Mouse (Mus musculus) C2C12 (cell line): ENCODE measurements around the gene Slc4a4. TPM values are rescaled to one million over a fixed set of nuclear protein-coding genes. Genes with fewer than 3 reads are reported as not detected.

Experiments
- H3K27me3 ChIP-seq: one replicate; pipeline ENCODE4 v1.6.1; 2011; ENCODE audit not compliant: control insufficient read depth, insufficient read depth, insufficient read length
- H3K36me3 ChIP-seq: one replicate; pipeline ENCODE4 v1.6.1; 2011; ENCODE audit not compliant: control insufficient read depth, insufficient read depth
- H3K4me3 ChIP-seq: one replicate; pipeline ENCODE4 v1.5.1; 2011; ENCODE audit warnings: mild to moderate bottlenecking, control low read depth; ENCODE audit not compliant: poor library complexity, insufficient read depth, severe bottlenecking
- H3K79me2 ChIP-seq: one replicate; pipeline ENCODE4 v1.6.1; 2011; ENCODE audit not compliant: control insufficient read depth, insufficient read depth
- H3K79me3 ChIP-seq: one replicate; pipeline ENCODE4 v1.6.1; 2011; ENCODE audit warnings: low read depth, control low read depth
- H3ac ChIP-seq: one replicate; pipeline ENCODE3; 2011; ENCODE audit warnings: low read depth; ENCODE audit not compliant: control insufficient read depth, insufficient read length
- CEBPB ChIP-seq: IDR thresholded peaks from one replicate; pipeline ENCODE4 v1.6.1; 2011; ENCODE audit warnings: low read depth, mild to moderate bottlenecking, control low read depth, moderate library complexity
- CTCF ChIP-seq: IDR thresholded peaks from one replicate; pipeline ENCODE4 v1.5.1; 2011; ENCODE audit not compliant: control insufficient read depth, insufficient read depth, insufficient read length
- FOSL1 ChIP-seq: IDR thresholded peaks from one replicate; pipeline ENCODE4 v1.8.0; 2011; ENCODE audit warnings: mild to moderate bottlenecking, low read length; ENCODE audit not compliant: poor library complexity, insufficient read depth, severe bottlenecking
- MAX ChIP-seq: IDR thresholded peaks from one replicate; pipeline ENCODE4 v1.6.1; 2011; ENCODE audit warnings: mild to moderate bottlenecking, control low read depth
- MYOD1 ChIP-seq: IDR thresholded peaks from one replicate; pipeline ENCODE4 v1.6.1; 2011; ENCODE audit warnings: low read depth; ENCODE audit not compliant: control insufficient read depth, insufficient read length
- MYOG ChIP-seq: IDR thresholded peaks from one replicate; pipeline ENCODE4 v1.6.1; 2011; ENCODE audit not compliant: control insufficient read depth, insufficient read length; ENCODE audit errors: extremely low read depth
- USF1 ChIP-seq: IDR thresholded peaks from one replicate; pipeline ENCODE4 v1.6.1; 2011; ENCODE audit warnings: low read depth, mild to moderate bottlenecking, control low read depth, moderate library complexity
- polyA plus RNA-seq: library from polyadenylated mRNA; unstranded; fragments of >200 nt; fragmentation: generic; extraction: Trizol; gene quantifications from one replicate; pipeline ENCODE4 v1.2.1, GENCODE M21; 2012; ENCODE audit warnings: missing spikeins

Gene Slc4a4
- polyA plus RNA-seq, 1 experiment, result 0.06 TPM

DNA sequence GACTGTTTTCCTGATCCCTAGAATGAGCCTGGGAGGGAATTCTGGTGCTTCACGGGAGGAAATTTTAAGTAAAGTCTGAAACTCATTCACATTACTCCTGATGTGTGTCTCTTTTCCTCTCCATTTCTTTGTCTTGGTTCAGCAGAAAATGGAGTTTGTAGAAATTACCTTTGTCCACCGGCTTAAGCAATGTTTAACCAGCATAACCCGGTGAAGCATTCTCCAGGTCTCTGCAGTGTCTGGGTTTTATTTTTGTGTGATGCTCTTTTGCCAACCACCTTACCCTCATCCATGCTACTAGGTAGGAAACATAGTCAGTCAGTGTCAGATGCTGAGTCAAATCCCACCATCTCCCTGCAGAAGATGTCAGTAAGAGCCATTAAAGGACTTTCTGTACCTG is 183.4 kb downstream of the Slc4a4 start:
- Histone ChIP-seq H3K79me3 (no peaks in the 10 kb centered on the region), H3K27me3 (no peaks in the 10 kb centered on the region), H3K4me3 (no peak overlapping the region), H3K36me3 (no peaks in the 10 kb centered on the region), H3ac (no peak overlapping the region), H3K79me2 (no peaks in the 10 kb centered on the region)
- TF ChIP-seq MYOD1 (no peak), CTCF (no peak), MAX (no peak), FOSL1 (no peak), MYOG (no peak), CEBPB (no peak), USF1 (no peak)

GRCm38 (mm10) chr5:89071957-89072356 is 185.3 kb downstream of the Slc4a4 start:
- Histone ChIP-seq H3K79me3 (no peaks in the 10 kb centered on the region), H3K36me3 (no peaks in the 10 kb centered on the region)
- no peak for TF ChIP-seq MYOG
- no peak for TF ChIP-seq MYOD1
- no peak for TF ChIP-seq MAX
- no peak for TF ChIP-seq CEBPB
- no peak for TF ChIP-seq FOSL1
- TF ChIP-seq CTCF, result no peak
- no peak for TF ChIP-seq USF1

GRCm38 (mm10) chr5:89077711-89078110 is 191.1 kb downstream of the Slc4a4 start:
- no peaks in the 10 kb centered on the region for H3K27me3 ChIP-seq
- TF ChIP-seq MAX (no peak), FOSL1 (no peak), MYOG (no peak), CEBPB (no peak), CTCF (no peak), USF1 (no peak), MYOD1 (no peak)
- H3K4me3 ChIP-seq, result no peak overlapping the region
- H3ac ChIP-seq, result no peak overlapping the region
- no peaks in the 10 kb centered on the region for H3K79me3 ChIP-seq
- no peaks in the 10 kb centered on the region for H3K79me2 ChIP-seq
- no peaks in the 10 kb centered on the region for H3K36me3 ChIP-seq

More at GRCm38 (mm10) chr5:89071957-89072356, 185.3 kb downstream of the Slc4a4 start:
- no peak overlapping the region for H3ac ChIP-seq
- no peak overlapping the region for H3K4me3 ChIP-seq
- H3K79me2 ChIP-seq, result no peaks in the 10 kb centered on the region
- no peaks in the 10 kb centered on the region for H3K27me3 ChIP-seq

- Histone ChIP-seq H3K36me3 (no peaks in the 10 kb centered on the region), H3K27me3 (no peaks in the 10 kb centered on the region)
Observed at GRCm38 (mm10) chr5:89083476-89083875, 196.9 kb downstream of the Slc4a4 start.

DNA sequence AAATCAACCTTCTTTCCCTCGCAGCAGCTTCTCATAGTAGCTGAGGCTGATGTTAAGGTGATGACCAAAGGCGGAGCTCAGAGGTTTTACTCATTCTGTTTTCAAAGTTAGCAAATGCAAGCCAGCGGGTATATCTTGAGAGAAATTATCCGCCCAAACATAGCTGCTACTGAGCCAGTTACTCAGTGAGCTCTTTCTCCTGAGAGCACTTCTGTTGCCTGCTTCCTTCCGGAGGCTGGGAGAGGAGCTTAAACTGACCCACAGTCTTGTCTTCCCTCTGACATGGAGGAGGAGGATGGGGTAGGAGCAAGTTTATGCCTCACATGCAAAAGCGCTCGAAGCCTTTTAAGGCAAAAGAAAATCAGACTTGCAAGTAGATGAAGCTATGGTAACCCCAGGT is 201.3 kb downstream of the Slc4a4 start:
- TF ChIP-seq FOSL1, result no peak
- TF ChIP-seq MYOG, result no peak
- no peak for TF ChIP-seq CTCF
- no peak for TF ChIP-seq USF1
- TF ChIP-seq MAX, result no peak
- TF ChIP-seq MYOD1, result no peak
- no peak for TF ChIP-seq CEBPB
- Histone ChIP-seq H3ac (no peak overlapping the region), H3K27me3 (no peaks in the 10 kb centered on the region), H3K79me3 (no peaks in the 10 kb centered on the region), H3K79me2 (no peaks in the 10 kb centered on the region), H3K4me3 (no peak overlapping the region), H3K36me3 (no peaks in the 10 kb centered on the region)

More at GRCm38 (mm10) chr5:89083476-89083875, 196.9 kb downstream of the Slc4a4 start:
- Histone ChIP-seq H3K79me3 (no peaks in the 10 kb centered on the region), H3K79me2 (no peaks in the 10 kb centered on the region), H3K4me3 (no peak overlapping the region), H3ac (no peak overlapping the region)
- TF ChIP-seq MYOD1 (no peak), CEBPB (no peak), FOSL1 (no peak), CTCF (no peak), MAX (no peak)

DNA sequence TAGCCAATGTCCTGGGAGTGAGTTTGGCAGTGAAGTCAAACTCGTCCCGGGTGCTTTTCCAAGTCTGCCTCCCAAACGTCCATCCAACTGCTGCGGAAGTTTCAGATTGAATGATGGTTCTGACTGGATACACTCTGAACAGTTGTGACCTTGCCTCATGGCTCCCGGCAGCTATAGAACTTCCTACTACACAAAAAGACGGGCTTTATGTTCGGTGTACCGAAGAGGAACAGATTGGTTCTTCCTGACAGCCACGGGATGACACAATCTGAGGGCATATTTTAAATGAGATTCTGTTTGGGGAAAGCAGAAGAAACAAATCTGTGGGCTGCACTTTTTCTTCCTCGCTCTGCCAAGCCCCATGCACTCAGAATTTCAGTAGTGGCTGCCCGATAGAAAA is 201.8 kb downstream of the Slc4a4 start:
- no peaks in the 10 kb centered on the region for H3K27me3 ChIP-seq
- no peak overlapping the region for H3K4me3 ChIP-seq
- no peaks in the 10 kb centered on the region for H3K36me3 ChIP-seq
- no peak overlapping the region for H3ac ChIP-seq
- TF ChIP-seq MYOD1, result no peak
- no peak for TF ChIP-seq CTCF
- TF ChIP-seq MYOG, result no peak
- no peak for TF ChIP-seq MAX
- TF ChIP-seq CEBPB, result no peak
- TF ChIP-seq USF1, result no peak
- H3K79me2 ChIP-seq, result no peaks in the 10 kb centered on the region
- no peaks in the 10 kb centered on the region for H3K79me3 ChIP-seq
